1 mouse cellular context compared by ENCODE assay signal in the genomic region with DNA sequence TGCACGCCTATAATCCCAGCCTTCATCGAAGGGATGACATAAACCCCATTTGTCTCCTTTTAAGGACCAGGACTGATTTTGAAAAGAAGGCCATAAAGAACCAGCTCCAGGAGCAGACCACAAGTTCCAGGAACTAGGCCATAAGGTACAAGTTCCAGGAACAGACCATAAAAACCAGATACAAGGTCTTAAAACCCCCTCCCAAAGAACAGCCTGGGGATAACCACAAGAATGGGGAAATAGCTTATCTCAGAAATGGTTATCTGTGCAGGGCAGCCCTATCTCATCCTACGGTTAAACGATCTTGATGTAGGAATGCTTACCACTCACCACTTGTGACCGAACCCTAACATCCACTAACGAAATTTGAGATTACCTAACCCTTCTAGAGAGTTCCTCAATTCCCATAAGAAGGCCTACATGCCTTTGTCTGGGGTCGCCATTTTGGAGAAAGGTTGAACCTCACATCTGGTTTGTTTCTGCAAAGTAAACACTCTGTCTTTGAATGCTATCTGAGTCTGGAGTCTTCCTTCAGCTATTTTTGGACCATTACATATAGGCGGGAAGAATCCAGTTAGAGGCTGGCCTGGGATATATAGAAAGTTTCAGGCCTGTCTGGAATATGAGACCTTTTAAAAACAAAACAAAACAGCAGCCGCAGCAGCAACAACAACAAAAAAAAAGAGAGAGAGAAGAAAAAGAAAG.
TF ChIP-seq lines count a peak whose summit lies in the region.

No protein-coding gene starts in this region.

TF ChIP-seq in MEL, 35 proteins besides CTCF, POLR2A, EP300 and RAD21 (continued from another document):
- no peak for TF ChIP-seq E2F4 (IDR thresholded peaks at IDR 0.05; ENCODE audit: borderline replicate concordance, low read depth, low read length)
- TF ChIP-seq POLR2AphosphoS5 (IDR thresholded peaks at IDR 0.05; ENCODE audit: borderline replicate concordance, low read depth, low read length) = no peak
- TF ChIP-seq MAZ (IDR thresholded peaks at IDR 0.05; ENCODE audit: low read depth, low read length) = no peak; the same call in 1 of the 2 replicates
- peak; percentile 41; the same call in 1 of the 2 replicates for TF ChIP-seq ZMIZ1 (IDR thresholded peaks at IDR 0.05; ENCODE audit: low read depth, low read length)
- TF ChIP-seq RCOR1 (IDR thresholded peaks at IDR 0.05; ENCODE audit: low read depth, low read length) = peak; percentile 83
- peak; percentile 61 for TF ChIP-seq CHD2 (IDR thresholded peaks at IDR 0.05; ENCODE audit: low read length)
- peak; percentile 100 for TF ChIP-seq MYB (IDR thresholded peaks at IDR 0.05; ENCODE audit: low read depth, low read length)
- TF ChIP-seq TCF12 (IDR thresholded peaks at IDR 0.05; ENCODE audit: low read depth, low read length) = peak; percentile 97
- no peak for TF ChIP-seq USF1 (IDR thresholded peaks at IDR 0.05; ENCODE audit: low read depth, low read length)
- TF ChIP-seq NRF1 (IDR thresholded peaks at IDR 0.05; ENCODE audit: insufficient read depth, low read depth, low read length, poor library complexity, severe bottlenecking) = no peak
- TF ChIP-seq ZNF384 (IDR thresholded peaks at IDR 0.05; ENCODE audit: low read depth, low read length) = 0 out of 2 replicates have a peak, but pooled peaks have one; percentile 38
- no peak for TF ChIP-seq ELF1 (IDR thresholded peaks at IDR 0.05; ENCODE audit: low read depth, low read length)
- TF ChIP-seq UBTF (IDR thresholded peaks at IDR 0.05; ENCODE audit: borderline replicate concordance, insufficient read depth, low read depth, low read length) = no peak
- TF ChIP-seq CHD1 (IDR thresholded peaks at IDR 0.05; ENCODE audit: low read depth, low read length) = 0 out of 2 replicates have a peak, but pooled peaks have one; percentile 35
- TF ChIP-seq GABPA (IDR thresholded peaks at IDR 0.05; ENCODE audit: low read depth, low read length) = 0 out of 2 replicates have a peak, but pooled peaks have one; percentile 23
- TF ChIP-seq MYC (IDR thresholded peaks at IDR 0.05; ENCODE audit: low read depth, low read length) = peak; percentile 75
- TF ChIP-seq NELFE (IDR thresholded peaks at IDR 0.05; ENCODE audit: low read depth, low read length) = no peak; the same call in 1 of the 2 replicates
- TF ChIP-seq KAT2A (conservative IDR thresholded peaks at IDR 0.05; ENCODE audit: low read depth, low read length) = no peak
- TF ChIP-seq USF2 (IDR thresholded peaks at IDR 0.05; ENCODE audit: borderline replicate concordance in 1 of 2, insufficient read depth in 1 of 2, low read depth in 1 of 2, low read length in 2 of 2) = no peak
